Mouse (Mus musculus): ENCODE measurements around the gene Pdzd7.

- TF ChIP-seq CTCF (IDR thresholded peaks at IDR 0.05; ENCODE audit: low read depth) (no peak), EP300 (IDR thresholded peaks at IDR 0.05; ENCODE audit: low read depth) (no peak)
Measured at GRCm38 (mm10) chr19:44997786-44998185, 47.7 kb downstream of the Pdzd7 start.
